Mouse (Mus musculus): ENCODE data around the gene Gm10477. TPM values are rescaled to one million over a fixed set of nuclear protein-coding genes. Genes with fewer than 3 reads are reported as not detected.
A peak's percentile ranks its signal among the peaks of the same experiment; 100 is the strongest.
"Not testable (repeated sequence)": the region's sequence is repeated elsewhere in the genome, so short reads cannot be mapped to it uniquely, and the experiment has no call there.

The Gm10477 gene
- polyA plus RNA-seq (2011; ENCODE audit: insufficient read length, low read depth, missing spikeins), result not detected in 2 replicates

- not testable (repeated sequence) for H3K27ac ChIP-seq (ENCODE audit: insufficient read depth, low read length); H3K4me3 ChIP-seq (ENCODE audit: insufficient read depth, low read length); H3K4me1 ChIP-seq (ENCODE audit: control insufficient read depth, insufficient read depth, low read length)
Observed at GRCm38 (mm10) chrX:56524442-56524841, at the start of gene Gm10477. TSS of gene Gm10477 (plus strand) at chrX:56524742.

DNA sequence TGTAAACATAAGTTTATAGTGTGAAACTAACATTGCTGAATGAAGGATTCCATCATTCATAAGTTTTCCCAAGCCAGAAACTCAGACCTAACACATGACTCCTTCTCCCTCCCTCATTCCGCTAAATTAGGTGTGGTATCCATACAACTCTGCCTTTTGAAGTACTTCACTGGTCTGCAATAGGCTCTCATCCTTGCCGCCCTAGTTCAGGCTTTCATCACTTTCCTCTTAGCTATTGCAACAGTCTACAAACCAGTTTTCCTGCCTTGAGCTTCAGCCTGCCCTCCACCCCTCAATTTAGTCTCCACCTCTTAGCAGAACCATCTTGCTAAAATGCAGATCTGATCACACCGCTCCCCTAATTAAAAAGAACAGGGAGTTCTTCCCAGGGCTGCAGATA is 47.0 kb upstream of the Gm10477 start:
- Histone ChIP-seq H3K27ac (ENCODE audit: insufficient read depth, low read length) (no peak overlapping the region), H3K4me3 (ENCODE audit: insufficient read depth, low read length) (no peak overlapping the region), H3K4me1 (ENCODE audit: control insufficient read depth, insufficient read depth, low read length) (no peaks in the 10 kb centered on the region)
- TF ChIP-seq CTCF (IDR thresholded peaks at IDR 0.05; ENCODE audit: borderline replicate concordance, insufficient read depth, low read length) (no peak), POLR2A (IDR thresholded peaks at IDR 0.05; ENCODE audit: low read depth, low read length) (no peak)

DNA sequence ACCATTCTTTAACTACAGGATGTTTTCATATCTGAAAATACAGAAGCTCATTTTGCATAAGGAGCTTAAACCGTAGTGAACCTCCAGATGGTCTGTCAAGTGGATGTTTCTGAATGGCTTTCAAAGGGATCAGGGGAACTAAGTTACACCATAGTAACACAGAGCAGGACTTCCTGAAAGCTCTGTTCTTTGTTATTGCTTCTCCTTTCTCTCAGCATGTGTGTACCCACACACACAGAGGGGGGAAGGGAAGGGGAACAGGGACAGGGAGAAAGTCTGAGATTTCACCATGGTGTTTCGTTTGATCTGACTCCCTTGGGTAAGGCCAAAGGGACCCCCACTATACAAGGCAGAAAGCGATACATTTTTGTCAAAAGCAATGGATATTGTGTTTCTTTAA is 42.6 kb upstream of the Gm10477 start:
- Histone ChIP-seq H3K4me1 (ENCODE audit: control insufficient read depth, insufficient read depth, low read length) (no peaks in the 10 kb centered on the region), H3K27ac (ENCODE audit: insufficient read depth, low read length) (no peak overlapping the region), H3K4me3 (ENCODE audit: insufficient read depth, low read length) (no peak overlapping the region)
- no peak for TF ChIP-seq POLR2A (IDR thresholded peaks at IDR 0.05; ENCODE audit: low read depth, low read length)
- no peak for TF ChIP-seq CTCF (IDR thresholded peaks at IDR 0.05; ENCODE audit: borderline replicate concordance, insufficient read depth, low read length)

- no peak overlapping the region for H3K4me3 ChIP-seq (ENCODE audit: insufficient read depth, low read length)
- H3K4me1 ChIP-seq (ENCODE audit: control insufficient read depth, insufficient read depth, low read length), result no peaks in the 10 kb centered on the region
- TF ChIP-seq POLR2A (IDR thresholded peaks at IDR 0.05; ENCODE audit: low read depth, low read length), result no peak
- TF ChIP-seq CTCF (IDR thresholded peaks at IDR 0.05; ENCODE audit: borderline replicate concordance, insufficient read depth, low read length), result no peak
- H3K27ac ChIP-seq (ENCODE audit: insufficient read depth, low read length), result no peak overlapping the region
Observed at GRCm38 (mm10) chrX:56489758-56490157, 34.8 kb upstream of the Gm10477 start.

GRCm38 (mm10) chrX:56497241-56497640 is 27.3 kb upstream of the Gm10477 start:
- no peak overlapping the region for H3K27ac ChIP-seq (ENCODE audit: insufficient read depth, low read length)
- TF ChIP-seq POLR2A (IDR thresholded peaks at IDR 0.05; ENCODE audit: low read depth, low read length) (no peak), CTCF (IDR thresholded peaks at IDR 0.05; ENCODE audit: borderline replicate concordance, insufficient read depth, low read length) (no peak)
- H3K4me3 ChIP-seq (ENCODE audit: insufficient read depth, low read length), result no peak overlapping the region
- no peaks in the 10 kb centered on the region for H3K4me1 ChIP-seq (ENCODE audit: control insufficient read depth, insufficient read depth, low read length)

GRCm38 (mm10) chrX:56531266-56531665 is 6.7 kb downstream of the Gm10477 start:
- TF ChIP-seq CTCF (IDR thresholded peaks at IDR 0.05; ENCODE audit: borderline replicate concordance, insufficient read depth, low read length) (peak; percentile 42; the same call in 1 of the 2 replicates), POLR2A (IDR thresholded peaks at IDR 0.05; ENCODE audit: low read depth, low read length) (no peak)
- H3K27ac ChIP-seq (ENCODE audit: insufficient read depth, low read length), result no peak overlapping the region
- no peak overlapping the region for H3K4me3 ChIP-seq (ENCODE audit: insufficient read depth, low read length)
- H3K4me1 ChIP-seq (ENCODE audit: control insufficient read depth, insufficient read depth, low read length), result no peaks in the 10 kb centered on the region

DNA sequence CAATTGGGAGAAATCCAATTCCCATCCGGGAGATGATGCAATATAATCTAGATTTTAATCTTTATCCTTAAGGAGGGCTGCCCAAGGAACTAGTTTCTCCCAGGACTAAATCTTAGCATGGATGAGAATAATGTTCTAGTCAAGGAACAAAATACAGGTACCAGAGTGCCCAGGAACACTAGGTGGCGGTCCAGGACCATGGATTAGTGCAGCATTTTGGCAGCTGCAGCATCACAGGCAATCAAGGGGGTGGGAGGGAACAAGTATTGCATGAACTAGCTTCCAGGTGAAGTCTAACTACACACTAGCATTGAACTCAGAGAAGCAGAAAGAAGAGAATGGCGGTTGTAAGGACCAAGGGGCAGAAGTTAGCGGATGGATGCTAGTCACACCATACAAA is 12.6 kb downstream of the Gm10477 start:
- no peak overlapping the region for H3K4me3 ChIP-seq (ENCODE audit: insufficient read depth, low read length)
- H3K27ac ChIP-seq (ENCODE audit: insufficient read depth, low read length), result no peak overlapping the region
- peak; percentile 55; the same call in 1 of the 2 replicates for TF ChIP-seq CTCF (IDR thresholded peaks at IDR 0.05; ENCODE audit: borderline replicate concordance, insufficient read depth, low read length)
- TF ChIP-seq POLR2A (IDR thresholded peaks at IDR 0.05; ENCODE audit: low read depth, low read length), result no peak
- H3K4me1 ChIP-seq (ENCODE audit: control insufficient read depth, insufficient read depth, low read length), result no peaks in the 10 kb centered on the region

DNA sequence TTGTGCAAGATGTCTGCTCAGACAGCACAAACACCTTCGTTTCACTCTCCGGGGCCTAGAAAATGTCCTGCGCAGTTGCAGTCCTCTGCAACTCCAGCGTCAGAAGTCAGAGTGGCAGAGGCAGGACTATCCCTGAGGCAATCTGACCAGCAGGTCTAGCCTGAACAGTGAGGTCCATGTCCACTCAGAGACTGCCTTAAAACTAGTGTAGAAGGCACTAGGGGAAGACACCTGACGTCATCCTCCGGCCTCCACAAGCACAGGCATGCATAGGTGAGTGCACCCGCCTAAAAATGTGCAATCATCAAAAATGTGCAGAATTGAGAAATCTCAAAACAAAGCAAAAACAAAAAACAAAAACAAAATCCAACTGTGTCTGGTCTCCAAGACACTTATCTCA is 25.0 kb downstream of the Gm10477 start, which contains the start of gene Gm648:
Gene Gm648 (minus strand): TSS at position 101 of the 400 bp plus-strand sequence.
- Histone ChIP-seq H3K4me3 (ENCODE audit: insufficient read depth, low read length) (no peak within 1 kb of the TSS), H3K4me1 (ENCODE audit: control insufficient read depth, insufficient read depth, low read length) (no peaks in the 10 kb centered on the region)
- no peak for TF ChIP-seq CTCF (IDR thresholded peaks at IDR 0.05; ENCODE audit: borderline replicate concordance, insufficient read depth, low read length)
- TF ChIP-seq POLR2A (IDR thresholded peaks at IDR 0.05; ENCODE audit: low read depth, low read length), result no peak

DNA sequence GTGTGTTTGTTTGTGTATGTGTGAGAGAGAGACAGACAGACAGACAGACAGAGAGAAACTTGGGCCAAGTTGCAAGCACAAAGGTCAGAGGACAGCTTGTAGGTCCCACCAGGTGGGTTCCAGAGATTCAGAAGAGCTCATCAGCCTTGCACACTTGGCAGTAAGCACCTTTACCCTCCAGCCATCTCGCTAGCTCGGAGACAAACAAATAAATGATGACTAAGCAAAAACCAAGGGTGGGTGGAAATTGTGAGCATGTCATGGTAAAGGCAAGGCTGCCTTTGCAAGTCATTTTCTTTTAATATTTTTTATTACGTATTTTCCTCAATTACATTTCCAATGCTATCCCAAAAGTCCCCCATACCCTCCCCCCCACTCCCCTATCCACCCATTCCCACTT is 29.0 kb downstream of the Gm10477 start:
- TF ChIP-seq POLR2A (IDR thresholded peaks at IDR 0.05; ENCODE audit: low read depth, low read length) (no peak), CTCF (IDR thresholded peaks at IDR 0.05; ENCODE audit: borderline replicate concordance, insufficient read depth, low read length) (no peak)
- H3K27ac ChIP-seq (ENCODE audit: insufficient read depth, low read length), result no peak overlapping the region
- H3K4me3 ChIP-seq (ENCODE audit: insufficient read depth, low read length), result no peak overlapping the region
- H3K4me1 ChIP-seq (ENCODE audit: control insufficient read depth, insufficient read depth, low read length), result no peaks in the 10 kb centered on the region

More for the DNA sequence above, 25.0 kb downstream of the Gm10477 start, which contains the start of gene Gm648:
- H3K27ac ChIP-seq (ENCODE audit: insufficient read depth, low read length), result no peak within 1 kb of the TSS

DNA sequence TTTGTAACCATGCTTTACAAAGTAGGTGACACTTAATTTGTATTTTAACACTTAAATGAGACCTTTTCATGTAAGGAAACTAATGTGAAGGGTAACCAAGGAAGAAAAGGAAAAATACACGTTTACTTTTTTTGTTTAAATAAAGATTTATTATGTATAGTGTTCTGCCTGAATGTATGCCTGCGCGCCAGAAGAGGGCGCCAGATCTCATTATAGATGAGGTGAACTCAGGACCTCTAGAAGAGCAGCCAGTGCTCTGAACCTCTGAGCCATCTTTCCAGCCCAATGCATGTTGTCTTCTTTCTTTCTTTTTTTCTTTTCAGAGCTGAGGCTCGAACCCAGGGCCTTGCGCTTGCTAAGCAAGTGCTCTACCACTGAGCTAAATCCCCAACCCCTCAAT is 47.9 kb downstream of the Gm10477 start:
- Histone ChIP-seq H3K27ac (ENCODE audit: insufficient read depth, low read length) (no peak overlapping the region), H3K4me1 (ENCODE audit: control insufficient read depth, insufficient read depth, low read length) (no peaks in the 10 kb centered on the region), H3K4me3 (ENCODE audit: insufficient read depth, low read length) (no peak overlapping the region)
- no peak for TF ChIP-seq POLR2A (IDR thresholded peaks at IDR 0.05; ENCODE audit: low read depth, low read length)

Other genes starting within 250 kb of the Gm10477 start
- gene Zfp449, start 178.3 kb upstream of the Gm10477 start, polyA plus RNA-seq (2011; ENCODE audit: insufficient read length, low read depth, missing spikeins), result 10.7 and 12.3 TPM in 2 replicates
- gene Smim10l2a, start 150.2 kb upstream of the Gm10477 start, polyA plus RNA-seq (2011; ENCODE audit: insufficient read length, low read depth, missing spikeins), result 0.75 TPM in 1 of 2 replicates, not detected in the other
- 3.3 and 3.9 TPM in 2 replicates for gene Gm2174, start 76.8 kb upstream of the Gm10477 start, polyA plus RNA-seq (2011; ENCODE audit: insufficient read length, low read depth, missing spikeins)
- 10.2 and 16.1 TPM in 2 replicates for gene Ints6l, start 69.9 kb upstream of the Gm10477 start, polyA plus RNA-seq (2011; ENCODE audit: insufficient read length, low read depth, missing spikeins)
- gene Gm648, start 24.9 kb downstream of the Gm10477 start, polyA plus RNA-seq (2011; ENCODE audit: insufficient read length, low read depth, missing spikeins), result not detected in 2 replicates
- 37.8 and 52.5 TPM in 2 replicates for gene Mmgt1, start 73.3 kb downstream of the Gm10477 start, polyA plus RNA-seq (2011; ENCODE audit: insufficient read length, low read depth, missing spikeins)
- gene Slc9a6, start 85.0 kb downstream of the Gm10477 start, polyA plus RNA-seq (2011; ENCODE audit: insufficient read length, low read depth, missing spikeins), result 19.0 and 24.2 TPM in 2 replicates
- gene Fhl1, start 207.0 kb downstream of the Gm10477 start, polyA plus RNA-seq (2011; ENCODE audit: insufficient read length, low read depth, missing spikeins), result 266 and 409 TPM in 2 replicates

All from embryonic fibroblast, embryonic 13.5 days (primary cell).